Mouse (Mus musculus): Measurements from ENCODE around the gene Mrps27.

DNA sequence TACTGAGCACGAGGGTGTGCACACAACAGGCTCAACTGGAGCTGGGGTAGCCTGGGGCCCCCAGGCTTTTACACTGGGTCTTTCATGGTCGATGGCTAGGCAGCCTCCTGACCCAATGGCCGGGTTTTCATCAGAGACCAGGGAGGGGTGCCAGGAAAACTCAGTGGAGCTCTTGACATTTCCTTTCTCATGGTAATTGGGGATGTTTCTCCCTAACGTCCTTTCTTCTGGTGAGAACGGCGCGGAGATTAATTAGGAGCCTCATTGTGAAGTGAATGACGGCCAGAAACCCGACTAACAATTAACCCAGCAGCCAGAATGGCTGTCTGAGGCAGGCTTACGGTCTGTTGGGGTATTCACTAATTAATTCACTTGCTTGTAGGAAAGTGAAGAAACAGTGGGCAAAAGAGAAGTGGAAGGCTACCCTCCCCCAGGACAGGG lies 99.9 kb downstream of the Mrps27 start:
- no peak for TF ChIP-seq ZC3H11A (IDR thresholded peaks at IDR 0.05; ENCODE audit: low read depth, low read length)
- TF ChIP-seq ELF1 (IDR thresholded peaks at IDR 0.05; ENCODE audit: low read depth, low read length), result no peak
- no peak for TF ChIP-seq TCF12 (IDR thresholded peaks at IDR 0.05; ENCODE audit: low read depth, low read length)
- no peak for TF ChIP-seq JUN (IDR thresholded peaks at IDR 0.05; ENCODE audit: insufficient read depth, low read depth, low read length)
